Mouse (Mus musculus) MEL (cell line): ENCODE measurements around the gene Usp36. TPM values are rescaled to one million over a fixed set of nuclear protein-coding genes. Genes with fewer than 3 reads are reported as not detected.

ENCODE experiments used
- DNase-seq: peaks from one replicate; pipeline ENCODE4 v3.0.0; 2011; ENCODE audit warnings: low read depth, low spot score
- H3K27ac ChIP-seq: 2 replicates; pipeline ENCODE4 v1.5.1; 2012; ENCODE audit warnings: low read depth, mild to moderate bottlenecking, control low read depth, low read length, moderate library complexity; ENCODE audit not compliant: control insufficient read depth
- H3K27me3 ChIP-seq, 2 experiments: fragments of 150-350 bp in 1 of 2; sonication (generic) in 1 of 2; 2 replicates each; pipeline ENCODE4 v1.6.1; 2012; ENCODE audit warnings: low read length in 2 of 2, mild to moderate bottlenecking in 2 of 2, improper control_type of control experiment in 1 of 2, moderate library complexity in 1 of 2; ENCODE audit not compliant: insufficient read depth in 2 of 2, control insufficient read depth in 1 of 2
- H3K36me3 ChIP-seq, 2 experiments: 2 replicates each; pipeline ENCODE4 v1.6.1; 2012 to 2014; ENCODE audit warnings: low read length in 2 of 2, improper control_type of control experiment in 1 of 2, inconsistent platforms in 1 of 2, mild to moderate bottlenecking in 1 of 2; ENCODE audit not compliant: insufficient read depth in 2 of 2, control insufficient read depth in 1 of 2
- H3K4me1 ChIP-seq, 2 experiments: fragments of 150-350 bp in 1 of 2; sonication (generic) in 1 of 2; 2 replicates each; pipeline ENCODE4 v1.6.1; 2012; ENCODE audit warnings: low read length in 2 of 2, improper control_type of control experiment in 1 of 2, mild to moderate bottlenecking in 1 of 2; ENCODE audit not compliant: insufficient read depth in 2 of 2, control insufficient read depth in 1 of 2
- H3K4me3 ChIP-seq, 2 experiments: fragments of 150-350 bp in 1 of 2; sonication (generic) in 1 of 2; 2 replicates each; pipeline ENCODE4 v1.5.1; 2012; ENCODE audit warnings: low read depth in 2 of 2, low read length in 2 of 2, mild to moderate bottlenecking in 2 of 2, moderate library complexity in 2 of 2, control low read depth in 1 of 2, improper control_type of control experiment in 1 of 2; ENCODE audit not compliant: control insufficient read depth in 1 of 2, insufficient read depth in 1 of 2
- H3K79me2 ChIP-seq: 2 replicates; pipeline ENCODE4 v1.6.1; 2012; ENCODE audit warnings: mild to moderate bottlenecking, low read length, moderate library complexity; ENCODE audit not compliant: control insufficient read depth, poor library complexity, insufficient read depth
- H3K9ac ChIP-seq: 2 replicates; pipeline ENCODE4 v1.6.1; 2012; ENCODE audit warnings: low read depth, mild to moderate bottlenecking, control low read depth, low read length, moderate library complexity; ENCODE audit not compliant: control insufficient read depth, poor library complexity, severe bottlenecking
- H3K9me3 ChIP-seq: fragments of 150-350 bp; sonication (generic); replicated peaks from 2 replicates; pipeline ENCODE4 v1.6.1; 2012; ENCODE audit warnings: mild to moderate bottlenecking, low read length, improper control_type of control experiment, moderate library complexity; ENCODE audit not compliant: insufficient read depth
- BHLHE40 ChIP-seq: IDR thresholded peaks from 2 replicates; pipeline ENCODE4 v1.6.1; 2012; ENCODE audit warnings: low read depth, mild to moderate bottlenecking, inconsistent platforms, low read length, improper control_type of control experiment, borderline replicate concordance
- CHD1 ChIP-seq: IDR thresholded peaks from 2 replicates; pipeline ENCODE4 v1.6.1; 2012; ENCODE audit warnings: low read depth, mild to moderate bottlenecking, inconsistent platforms, low read length, improper control_type of control experiment
- CHD2 ChIP-seq: IDR thresholded peaks from 2 replicates; pipeline ENCODE4 v1.6.1; 2011; ENCODE audit warnings: low read length, improper control_type of control experiment
- ETS1 ChIP-seq: IDR thresholded peaks from 2 replicates; pipeline ENCODE4 v1.6.1; 2012; ENCODE audit warnings: low read depth, mild to moderate bottlenecking, inconsistent platforms, low read length, improper control_type of control experiment, moderate library complexity
- GABPA ChIP-seq: IDR thresholded peaks from 2 replicates; pipeline ENCODE4 v1.6.1; 2012; ENCODE audit warnings: low read depth, mild to moderate bottlenecking, inconsistent platforms, low read length, improper control_type of control experiment, moderate library complexity
- GATA1 ChIP-seq: IDR thresholded peaks from 2 replicates; pipeline ENCODE4 v1.6.1; 2011; ENCODE audit warnings: low read depth, low read length, improper control_type of control experiment
- HCFC1 ChIP-seq: IDR thresholded peaks from 2 replicates; pipeline ENCODE4 v1.6.1; 2012; ENCODE audit warnings: low read depth, mild to moderate bottlenecking, inconsistent platforms, low read length, improper control_type of control experiment, moderate library complexity
- KAT2A ChIP-seq: conservative IDR thresholded peaks from 2 replicates; pipeline ENCODE4 v1.6.1; 2012; ENCODE audit warnings: low read depth, low read length, improper control_type of control experiment, inconsistent platforms
- MAFK ChIP-seq: IDR thresholded peaks from 2 replicates; pipeline ENCODE4 v1.6.1; 2011; ENCODE audit warnings: low read depth, mild to moderate bottlenecking, low read length, improper control_type of control experiment, borderline replicate concordance
- MAX ChIP-seq: IDR thresholded peaks from 2 replicates; pipeline ENCODE4 v1.6.1; 2011; ENCODE audit warnings: low read length, improper control_type of control experiment
- MAZ ChIP-seq: IDR thresholded peaks from 2 replicates; pipeline ENCODE4 v1.6.1; 2012; ENCODE audit warnings: low read depth, mild to moderate bottlenecking, inconsistent platforms, low read length, improper control_type of control experiment
- MEF2A ChIP-seq: IDR thresholded peaks from 2 replicates; pipeline ENCODE4 v1.6.1; 2014; ENCODE audit warnings: low read depth, mild to moderate bottlenecking, inconsistent platforms, low read length, improper control_type of control experiment; ENCODE audit not compliant: poor library complexity, insufficient replicate concordance, severe bottlenecking; ENCODE audit errors: extremely low read depth
- MYB ChIP-seq: IDR thresholded peaks from 2 replicates; pipeline ENCODE4 v1.6.1; 2011; ENCODE audit warnings: mild to moderate bottlenecking, low read depth, low read length, improper control_type of control experiment
- NELFE ChIP-seq: IDR thresholded peaks from 2 replicates; pipeline ENCODE4 v1.6.1; 2011; ENCODE audit warnings: low read depth, low read length, improper control_type of control experiment
- POLR2A ChIP-seq, 2 experiments: IDR thresholded peaks; 2 replicates each; pipeline ENCODE4 v1.6.1; 2011 to 2012; ENCODE audit warnings: low read length in 2 of 2, mild to moderate bottlenecking in 2 of 2, control low read depth in 1 of 2, improper control_type of control experiment in 1 of 2, low read depth in 1 of 2, moderate library complexity in 1 of 2; ENCODE audit not compliant: control insufficient read depth in 1 of 2, insufficient read depth in 1 of 2, poor library complexity in 1 of 2
- RCOR1 ChIP-seq: IDR thresholded peaks from 2 replicates; pipeline ENCODE4 v1.6.1; 2012; ENCODE audit warnings: low read depth, mild to moderate bottlenecking, inconsistent platforms, low read length, improper control_type of control experiment
- SIN3A ChIP-seq: IDR thresholded peaks from 2 replicates; pipeline ENCODE4 v1.6.1; 2012; ENCODE audit warnings: low read length, improper control_type of control experiment, inconsistent platforms
- SMC3 ChIP-seq: IDR thresholded peaks from 2 replicates; pipeline ENCODE4 v1.6.1; 2011; ENCODE audit warnings: low read depth, low read length, improper control_type of control experiment
- TAL1 ChIP-seq: IDR thresholded peaks from 2 replicates; pipeline ENCODE4 v1.6.1; 2012; ENCODE audit warnings: mild to moderate bottlenecking, inconsistent platforms, low read length, moderate library complexity, mixed read lengths
- TBP ChIP-seq: IDR thresholded peaks from 2 replicates; pipeline ENCODE4 v1.8.0; 2011; ENCODE audit warnings: low read depth, low read length, improper control_type of control experiment
- UBTF ChIP-seq: IDR thresholded peaks from 2 replicates; pipeline ENCODE4 v1.6.1; 2012; ENCODE audit warnings: low read depth, mild to moderate bottlenecking, inconsistent platforms, low read length, improper control_type of control experiment, moderate library complexity, borderline replicate concordance; ENCODE audit not compliant: insufficient read depth
- USF1 ChIP-seq: IDR thresholded peaks from 2 replicates; pipeline ENCODE4 v1.6.1; 2014; ENCODE audit warnings: low read depth, mild to moderate bottlenecking, inconsistent platforms, low read length, improper control_type of control experiment, moderate library complexity
- USF2 ChIP-seq, 2 experiments: IDR thresholded peaks; 2 replicates each; pipeline ENCODE4 v1.6.1; 2011 to 2012; ENCODE audit warnings: improper control_type of control experiment in 2 of 2, low read length in 2 of 2, borderline replicate concordance in 1 of 2, inconsistent platforms in 1 of 2, low read depth in 1 of 2, mild to moderate bottlenecking in 1 of 2; ENCODE audit not compliant: insufficient read depth in 1 of 2
- ZKSCAN1 ChIP-seq: IDR thresholded peaks from 2 replicates; pipeline ENCODE4 v1.6.1; 2012; ENCODE audit warnings: low read depth, mild to moderate bottlenecking, inconsistent platforms, low read length, improper control_type of control experiment, moderate library complexity
- ZMIZ1 ChIP-seq: IDR thresholded peaks from 2 replicates; pipeline ENCODE4 v1.6.1; 2012; ENCODE audit warnings: low read depth, mild to moderate bottlenecking, inconsistent platforms, low read length, improper control_type of control experiment, moderate library complexity
- polyA plus RNA-seq, 2 experiments: library from polyadenylated mRNA; stranded (reverse) in 1 of 2; unstranded in 1 of 2; fragments of >175 nt in 1 of 2; fragments of >200 nt in 1 of 2; gene quantifications; 2 replicates each; pipeline versions ENCODE4 v1.2.1 to v1.2.4; 2012; ENCODE audit warnings: low replicate concordance in 2 of 2, low read depth in 1 of 2; ENCODE audit not compliant: insufficient read length in 2 of 2, insufficient read depth in 1 of 2, missing spikeins in 1 of 2
- total RNA-seq: library from RNA; depleted of rRNA; stranded (reverse); fragments of 300-350 nt; gene quantifications from 2 replicates; pipeline ENCODE4 v1.2.3, GENCODE M21; 2012

The Usp36 gene
- total and polyA plus RNA-seq, 3 experiments = 24.8 to 89.6 (median 50.7) TPM

DNA sequence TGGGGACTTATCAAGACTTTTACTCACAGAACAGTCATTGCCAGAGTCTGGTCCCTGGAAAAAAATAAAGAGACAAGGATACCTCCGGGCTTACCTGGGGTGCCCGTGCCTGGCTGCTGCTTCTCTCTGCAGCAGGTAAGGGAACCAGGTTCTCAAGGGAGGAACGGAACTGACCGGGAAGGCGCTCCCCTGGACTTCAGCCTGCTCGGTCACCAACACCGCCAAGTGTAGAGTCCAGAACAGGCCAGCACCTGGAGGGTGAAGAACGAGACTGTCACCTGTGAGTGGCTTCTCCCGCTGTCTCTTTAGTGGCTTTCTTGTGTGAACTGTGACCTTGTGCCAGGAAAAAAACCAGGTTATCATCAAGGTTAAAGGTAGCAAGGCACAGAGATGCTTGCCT, 2.5 kb downstream of the Usp36 start:
- H3K27ac ChIP-seq = no peak overlapping the region
- H3K9ac ChIP-seq = no peak overlapping the region
- TF ChIP-seq ETS1 (no peak), MAFK (no peak), MYB (no peak), MAZ (no peak), RCOR1 (no peak), POLR2A (IDR thresholded peaks at IDR 0.05; ENCODE audit: control insufficient read depth in 1 of 2, insufficient read depth in 1 of 2, low read depth in 1 of 2, low read length in 2 of 2, poor library complexity in 1 of 2) (no peak), TBP (no peak), KAT2A (no peak)
- TF ChIP-seq, all 39 proteins: peak for 0
- Histone ChIP-seq H3K79me2 (peaks cover 30% of the 10 kb centered on the region), H3K4me1 (peaks cover 0 to 14% of the 10 kb centered on the region in 2 experiments; a peak in 2 of 4 replicates), H3K4me3 (no peak overlapping the region), H3K27me3 (no peaks in the 10 kb centered on the region), H3K9me3 (no peaks in the 10 kb centered on the region), H3K36me3 (peaks cover 4 to 11% of the 10 kb centered on the region in 2 experiments)
- DNase-seq = no peak

DNA sequence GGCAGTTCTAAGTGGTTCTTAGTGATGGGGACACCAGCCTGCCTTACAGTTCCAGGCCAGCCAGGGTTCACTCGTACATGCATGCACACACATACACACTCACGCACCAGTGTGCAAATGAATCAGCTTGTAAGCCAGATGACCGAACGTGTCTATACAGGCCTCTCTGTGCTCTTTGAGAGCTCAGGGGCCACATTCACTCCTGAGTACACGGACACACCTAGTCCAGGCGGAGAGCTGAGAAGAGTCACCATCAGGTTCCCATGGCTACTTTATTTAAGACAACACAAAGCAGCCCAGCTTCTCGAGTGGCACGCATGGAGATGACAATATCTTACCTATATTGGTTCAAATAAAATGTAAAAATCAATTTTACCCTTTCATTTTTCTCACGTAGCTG, 3.6 kb downstream of the Usp36 start:
- no peaks in the 10 kb centered on the region for H3K9me3 ChIP-seq
- H3K27ac ChIP-seq = no peak overlapping the region

DNA sequence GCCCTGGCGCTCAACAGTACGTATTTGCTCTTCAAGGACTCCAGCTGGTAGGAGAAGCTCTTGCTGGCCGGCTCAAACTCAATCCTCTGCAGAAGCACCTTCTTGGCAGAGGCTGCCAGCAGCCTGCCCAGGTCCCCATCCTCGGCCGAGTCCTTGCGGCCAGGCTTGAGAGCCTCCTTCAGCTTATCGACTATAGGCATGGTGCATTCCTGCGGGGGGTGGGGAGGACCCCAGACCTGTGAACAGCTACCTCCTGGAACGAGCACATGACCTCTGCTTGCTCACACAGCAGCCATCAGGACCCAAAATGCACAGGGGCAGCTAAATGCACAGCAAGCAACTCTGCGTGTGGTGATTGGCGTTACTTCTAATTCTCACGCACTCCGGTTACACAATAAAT, 4.3 kb downstream of the Usp36 start:
- peaks cover 30% of the 10 kb centered on the region for H3K79me2 ChIP-seq
- H3K9me3 ChIP-seq = no peaks in the 10 kb centered on the region
- peaks cover 6 to 10% of the 10 kb centered on the region in 2 experiments for H3K36me3 ChIP-seq
- H3K9ac ChIP-seq = no peak overlapping the region
- TF ChIP-seq CHD1 (no peak), MAX (no peak), GABPA (no peak)
- no peak overlapping the region for H3K4me3 ChIP-seq
- no peaks in the 10 kb centered on the region for H3K27me3 ChIP-seq
- no peak for DNase-seq
- H3K27ac ChIP-seq = no peak overlapping the region
- H3K4me1 ChIP-seq = peaks cover 0 to 10% of the 10 kb centered on the region in 2 experiments; a peak in 2 of 4 replicates

More for the DNA sequence above, 3.6 kb downstream of the Usp36 start:
- H3K4me3 ChIP-seq = no peak overlapping the region
- TF ChIP-seq SIN3A (no peak), MEF2A (no peak), UBTF (no peak), CHD2 (no peak), KAT2A (no peak), POLR2A (IDR thresholded peaks at IDR 0.05; ENCODE audit: control insufficient read depth in 1 of 2, insufficient read depth in 1 of 2, low read depth in 1 of 2, low read length in 2 of 2, poor library complexity in 1 of 2) (no peak), ZMIZ1 (no peak), MYB (no peak), GABPA (no peak), TAL1 (no peak), USF2 (IDR thresholded peaks at IDR 0.05; ENCODE audit: borderline replicate concordance in 1 of 2, insufficient read depth in 1 of 2, low read depth in 1 of 2, low read length in 2 of 2) (no peak), GATA1 (no peak), MAFK (no peak), HCFC1 (no peak), ZKSCAN1 (no peak), BHLHE40 (no peak), NELFE (no peak), SMC3 (no peak), USF1 (no peak), ETS1 (no peak)
- H3K4me1 ChIP-seq = peaks cover 0 to 14% of the 10 kb centered on the region in 2 experiments; a peak in 2 of 4 replicates
- no peak overlapping the region for H3K9ac ChIP-seq
- no peaks in the 10 kb centered on the region for H3K27me3 ChIP-seq
- DNase-seq = no peak
- H3K36me3 ChIP-seq = peaks cover 9 to 11% of the 10 kb centered on the region in 2 experiments
- peaks cover 30% of the 10 kb centered on the region for H3K79me2 ChIP-seq
